Mouse (Mus musculus): ENCODE data around the gene Rrnad1. TPM values are rescaled to one million over a fixed set of nuclear protein-coding genes. Genes with fewer than 3 reads are reported as not detected.

The Rrnad1 gene
- total and polyA plus RNA-seq, 3 experiments = 10.9 to 21.1 TPM; not detected in 1

GRCm38 (mm10) chr3:87960586-87961191 is 30.2 kb upstream of the Rrnad1 start (continued):
- TF ChIP-seq ZMIZ1 (IDR thresholded peaks at IDR 0.05; ENCODE audit: low read depth, low read length) = no peak
- no peak for TF ChIP-seq POLR2A (IDR thresholded peaks at IDR 0.05; ENCODE audit: control insufficient read depth in 1 of 2, insufficient read depth in 1 of 2, low read depth in 1 of 2, low read length in 2 of 2, poor library complexity in 1 of 2)

GRCm38 (mm10) chr3:87960191-87960585 is 29.7 kb upstream of the Rrnad1 start:
- Histone ChIP-seq H3K27ac (ENCODE audit: control insufficient read depth, low read depth, low read length) (no peak overlapping the region), H3K4me3 (ENCODE audit: control insufficient read depth in 1 of 2, insufficient read depth in 1 of 2, low read depth in 2 of 2, low read length in 2 of 2) (peak overlapping the region; percentile 54 to 55), H3K4me1 (ENCODE audit: control insufficient read depth in 1 of 2, insufficient read depth in 2 of 2, low read length in 2 of 2) (peaks cover 0 to 10% of the 10 kb centered on the region in 2 experiments; a peak in 2 of 4 replicates), H3K9ac (ENCODE audit: control insufficient read depth, low read depth, low read length, poor library complexity, severe bottlenecking) (peak overlapping the region; percentile 43), H3K27me3 (ENCODE audit: control insufficient read depth in 1 of 2, insufficient read depth in 2 of 2, low read length in 2 of 2) (no peaks in the 10 kb centered on the region; a peak in 1 of 4 replicates), H3K9me3 (replicated peaks; ENCODE audit: insufficient read depth, low read length) (no peaks in the 10 kb centered on the region), H3K79me2 (ENCODE audit: control insufficient read depth, insufficient read depth, low read length, poor library complexity) (no peaks in the 10 kb centered on the region), H3K36me3 (ENCODE audit: control insufficient read depth in 1 of 2, insufficient read depth in 2 of 2, low read length in 2 of 2) (no peaks in the 10 kb centered on the region)
- peak; percentile 27 for DNase-seq (ENCODE audit: low read depth, low spot score)
- TF ChIP-seq MYC (IDR thresholded peaks at IDR 0.05; ENCODE audit: low read depth, low read length) (no peak), GABPA (IDR thresholded peaks at IDR 0.05; ENCODE audit: low read depth, low read length) (no peak), POLR2AphosphoS5 (IDR thresholded peaks at IDR 0.05; ENCODE audit: borderline replicate concordance, low read depth, low read length) (no peak), MAFK (IDR thresholded peaks at IDR 0.05; ENCODE audit: borderline replicate concordance, low read depth, low read length) (no peak), TAL1 (IDR thresholded peaks at IDR 0.05; ENCODE audit: low read length) (no peak), USF1 (IDR thresholded peaks at IDR 0.05; ENCODE audit: low read depth, low read length) (no peak), SIN3A (IDR thresholded peaks at IDR 0.05; ENCODE audit: low read length) (no peak), POLR2A (IDR thresholded peaks at IDR 0.05; ENCODE audit: control insufficient read depth in 1 of 2, insufficient read depth in 1 of 2, low read depth in 1 of 2, low read length in 2 of 2, poor library complexity in 1 of 2) (no peak), RAD21 (IDR thresholded peaks at IDR 0.05; ENCODE audit: low read depth, low read length) (no peak)

DNA sequence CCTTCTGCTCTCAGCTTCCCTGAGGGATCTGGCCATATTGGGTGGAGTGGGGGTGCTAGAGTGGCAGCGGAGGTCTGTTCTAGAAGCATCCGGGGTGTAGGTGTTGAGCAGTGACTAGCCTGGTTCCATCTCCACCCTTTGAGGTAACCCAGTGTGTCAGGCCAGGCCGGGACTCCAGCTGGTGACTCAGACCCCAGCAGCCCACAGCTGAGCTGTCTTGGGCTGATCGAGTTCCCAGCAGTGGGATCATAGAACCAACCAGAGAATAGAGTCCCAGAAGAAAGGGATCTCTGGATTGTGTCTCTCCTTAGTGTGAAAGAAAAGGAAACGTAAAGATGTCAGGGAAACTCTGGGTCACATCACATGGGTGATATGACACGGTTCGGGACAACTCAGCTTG is 28.9 kb upstream of the Rrnad1 start:
- H3K27me3 ChIP-seq (ENCODE audit: control insufficient read depth in 1 of 2, insufficient read depth in 2 of 2, low read length in 2 of 2) = no peaks in the 10 kb centered on the region; a peak in 1 of 4 replicates
- peaks cover 0 to 10% of the 10 kb centered on the region in 2 experiments; a peak in 2 of 4 replicates for H3K4me1 ChIP-seq (ENCODE audit: control insufficient read depth in 1 of 2, insufficient read depth in 2 of 2, low read length in 2 of 2)
- H3K9ac ChIP-seq (ENCODE audit: control insufficient read depth, low read depth, low read length, poor library complexity, severe bottlenecking) = no peak overlapping the region
- no peaks in the 10 kb centered on the region for H3K36me3 ChIP-seq (ENCODE audit: control insufficient read depth in 1 of 2, insufficient read depth in 2 of 2, low read length in 2 of 2)
- H3K4me3 ChIP-seq (ENCODE audit: control insufficient read depth in 1 of 2, insufficient read depth in 1 of 2, low read depth in 2 of 2, low read length in 2 of 2) = no peak overlapping the region
- no peak overlapping the region for H3K27ac ChIP-seq (ENCODE audit: control insufficient read depth, low read depth, low read length)
- no peaks in the 10 kb centered on the region for H3K9me3 ChIP-seq (replicated peaks; ENCODE audit: insufficient read depth, low read length)
- H3K79me2 ChIP-seq (ENCODE audit: control insufficient read depth, insufficient read depth, low read length, poor library complexity) = no peaks in the 10 kb centered on the region
- no peak for TF ChIP-seq POLR2A (IDR thresholded peaks at IDR 0.05; ENCODE audit: control insufficient read depth in 1 of 2, insufficient read depth in 1 of 2, low read depth in 1 of 2, low read length in 2 of 2, poor library complexity in 1 of 2)
- TF ChIP-seq GABPA (IDR thresholded peaks at IDR 0.05; ENCODE audit: low read depth, low read length) = no peak
- TF ChIP-seq ZKSCAN1 (IDR thresholded peaks at IDR 0.05; ENCODE audit: low read depth, low read length) = no peak
- TF ChIP-seq USF1 (IDR thresholded peaks at IDR 0.05; ENCODE audit: low read depth, low read length) = no peak
- TF ChIP-seq TBP (IDR thresholded peaks at IDR 0.05; ENCODE audit: low read depth, low read length) = no peak
- no peak for TF ChIP-seq RCOR1 (IDR thresholded peaks at IDR 0.05; ENCODE audit: low read depth, low read length)
- no peak for DNase-seq (ENCODE audit: low read depth, low spot score)
